Mouse (Mus musculus) liver, postnatal 0 days (tissue): Measurements from ENCODE around the gene Zcrb1. TPM values are rescaled to one million over a fixed set of nuclear protein-coding genes. Genes with fewer than 3 reads are reported as not detected.
"Not testable (repeated sequence)": the region's sequence is repeated elsewhere in the genome, so short reads cannot be mapped to it uniquely, and the experiment has no call there.

Experiments used
- ATAC-seq: fragments of 200-750 bp; cut with Nextera tagmentation; 2 replicates; pipeline ENCODE4 v1.8.0; 2017; ENCODE audit warnings: mild to moderate bottlenecking, moderate library complexity
- DNase-seq: peaks from one replicate; pipeline ENCODE4 v3.0.0-alpha.2; 2016
- H3K27ac ChIP-seq: fragments of 300-500 bp; sonication (generic); 2 replicates; pipeline ENCODE4 v1.5.1; 2014; ENCODE audit warnings: antibody characterized with exemption, moderate library complexity, mild to moderate bottlenecking, low read depth
- H3K27me3 ChIP-seq: fragments of 300-500 bp; sonication (generic); 2 replicates; pipeline ENCODE4 v1.6.1; 2014; ENCODE audit warnings: low read length, control low read depth, mixed read lengths; ENCODE audit not compliant: insufficient read depth
- H3K36me3 ChIP-seq: fragments of 300-500 bp; sonication (generic); replicated peaks from 2 replicates; pipeline ENCODE4 v1.6.1; 2014; ENCODE audit warnings: mild to moderate bottlenecking, control low read depth, low read length, moderate library complexity, mixed read lengths; ENCODE audit not compliant: insufficient read depth
- H3K4me1 ChIP-seq: fragments of 300-500 bp; sonication (generic); 2 replicates; pipeline ENCODE4 v1.6.1; 2014; ENCODE audit warnings: antibody characterized with exemption, mild to moderate bottlenecking, control low read depth; ENCODE audit not compliant: insufficient read depth
- H3K4me2 ChIP-seq: fragments of 300-500 bp; sonication (generic); 2 replicates; pipeline ENCODE4 v1.6.1; 2014; ENCODE audit warnings: low read depth, mild to moderate bottlenecking, low read length, moderate library complexity, mixed read lengths
- H3K4me3 ChIP-seq: fragments of 300-500 bp; sonication (generic); 2 replicates; pipeline ENCODE4 v1.5.1; 2014; ENCODE audit warnings: low read depth, low read length
- H3K9ac ChIP-seq: fragments of 300-500 bp; sonication (generic); replicated peaks from 2 replicates; pipeline ENCODE4 v1.6.1; 2014; ENCODE audit warnings: mild to moderate bottlenecking, moderate library complexity
- H3K9me3 ChIP-seq: fragments of 300-500 bp; sonication (generic); 2 replicates; pipeline ENCODE4 v1.6.1; 2016; ENCODE audit warnings: mild to moderate bottlenecking, control low read depth, low read length, mixed read lengths
- CTCF ChIP-seq: sonication (generic); IDR thresholded peaks from 2 replicates; pipeline ENCODE4 v1.5.1; 2016; ENCODE audit warnings: antibody characterized with exemption, low read depth
- EP300 ChIP-seq: IDR thresholded peaks from 2 replicates; pipeline ENCODE4 v1.6.1; 2016; ENCODE audit warnings: antibody characterized with exemption, low read depth, mild to moderate bottlenecking
- WGBS: fragments of 180-500 bp; shearing (Covaris S2); extraction: QIAGEN DNeasy Blood & Tissue Kit; methylation state at CpG from one replicate; pipeline ENCODE4 v1.1.7; 2014; ENCODE audit not compliant: insufficient replicate concordance; 5-methylcytosine and 5-hydroxymethylcytosine counted together
- polyA plus RNA-seq: library from polyadenylated mRNA; unstranded; fragments of >200 nt; fragmentation: Nextera tagmentation; extraction: Ambion mirVana; gene quantifications from 2 replicates; pipeline ENCODE4 v1.2.1, GENCODE M21; 2015

Zcrb1 gene
- polyA plus RNA-seq, 1 experiment from 2014 or later: 55.1 TPM

GRCm38 (mm10) chr15:93381337-93381736, 16.8 kb downstream of the Zcrb1 start:
- ATAC-seq (no peak), DNase-seq (no peak)
- no peak overlapping the region for H3K4me3 ChIP-seq
- H3K36me3 ChIP-seq: peaks cover 9% of the 10 kb centered on the region
- no peaks in the 10 kb centered on the region for H3K9me3 ChIP-seq
- H3K27ac ChIP-seq: no peak overlapping the region
- 64% methylated on average over 5 of the region's 5 CpGs for WGBS
- no peaks in the 10 kb centered on the region for H3K27me3 ChIP-seq
- TF ChIP-seq EP300 (no peak), CTCF (no peak)
- no peak overlapping the region for H3K9ac ChIP-seq
- H3K4me1 ChIP-seq: no peaks in the 10 kb centered on the region
- H3K4me2 ChIP-seq: no peak overlapping the region

GRCm38 (mm10) chr15:93379177-93379576, 19.0 kb downstream of the Zcrb1 start:
- no peak overlapping the region for H3K4me3 ChIP-seq
- no peak overlapping the region for H3K4me2 ChIP-seq
- no peak for TF ChIP-seq EP300
- peak; percentile 70 for TF ChIP-seq CTCF
- no peak overlapping the region for H3K27ac ChIP-seq
- no peak for ATAC-seq
- no peaks in the 10 kb centered on the region for H3K4me1 ChIP-seq
- H3K9me3 ChIP-seq: no peaks in the 10 kb centered on the region
- peak; percentile 46 for DNase-seq
- H3K36me3 ChIP-seq: no peaks in the 10 kb centered on the region
- WGBS: 64% methylated on average over 3 of the region's 3 CpGs
- H3K27me3 ChIP-seq: no peaks in the 10 kb centered on the region
- H3K9ac ChIP-seq: no peak overlapping the region

GRCm38 (mm10) chr15:93375696-93376095, 22.4 kb downstream of the Zcrb1 start:
- Histone ChIP-seq H3K4me2 (no peak overlapping the region), H3K9me3 (no peaks in the 10 kb centered on the region), H3K4me3 (no peak overlapping the region), H3K9ac (no peak overlapping the region), H3K27me3 (no peaks in the 10 kb centered on the region), H3K27ac (no peak overlapping the region), H3K4me1 (no peaks in the 10 kb centered on the region; the same call in 1 of the 2 replicates), H3K36me3 (no peaks in the 10 kb centered on the region)
- ATAC-seq (no peak), DNase-seq (no peak)
- WGBS: 65% methylated on average over 5 of the region's 5 CpGs
- TF ChIP-seq CTCF (no peak), EP300 (no peak)

GRCm38 (mm10) chr15:93372525-93373119, 25.5 kb downstream of the Zcrb1 start:
- not testable (repeated sequence) for H3K36me3 ChIP-seq, H3K4me1 ChIP-seq, H3K27ac ChIP-seq, H3K9ac ChIP-seq, H3K4me3 ChIP-seq, H3K4me2 ChIP-seq, H3K9me3 ChIP-seq, DNase-seq, ATAC-seq, H3K27me3 ChIP-seq

GRCm38 (mm10) chr15:93371838-93372237, 26.3 kb downstream of the Zcrb1 start:
- Histone ChIP-seq H3K27me3 (no peaks in the 10 kb centered on the region), H3K4me2 (no peak overlapping the region), H3K4me3 (no peak overlapping the region), H3K9me3 (no peaks in the 10 kb centered on the region), H3K27ac (no peak overlapping the region), H3K36me3 (no peaks in the 10 kb centered on the region), H3K4me1 (no peaks in the 10 kb centered on the region; the same call in 1 of the 2 replicates), H3K9ac (no peak overlapping the region)
- DNase-seq (no peak), ATAC-seq (no peak)
- TF ChIP-seq CTCF: peak; percentile 38
- no peak for TF ChIP-seq EP300
- WGBS: 74% methylated on average over 2 of the region's 2 CpGs

- no peaks in the 10 kb centered on the region for H3K27me3 ChIP-seq
- H3K27ac ChIP-seq: no peak overlapping the region
- TF ChIP-seq CTCF: no peak
- no peak for TF ChIP-seq EP300
- DNase-seq (no peak), ATAC-seq (no peak)
- H3K36me3 ChIP-seq: no peaks in the 10 kb centered on the region
- H3K4me1 ChIP-seq: no peaks in the 10 kb centered on the region; the same call in 1 of the 2 replicates
- no peak overlapping the region for H3K9ac ChIP-seq
- H3K4me2 ChIP-seq: no peak overlapping the region
- WGBS: 53% methylated on average over 9 of the region's 9 CpGs
- no peak overlapping the region for H3K4me3 ChIP-seq
- no peaks in the 10 kb centered on the region for H3K9me3 ChIP-seq
Observed at GRCm38 (mm10) chr15:93368558-93368957, 29.6 kb downstream of the Zcrb1 start.

- TF ChIP-seq EP300 (no peak), CTCF (no peak)
- H3K36me3 ChIP-seq: no peaks in the 10 kb centered on the region
- DNase-seq: no peak
- no peak overlapping the region for H3K9ac ChIP-seq
- 85% methylated on average over 6 of the region's 6 CpGs for WGBS
- no peak overlapping the region for H3K27ac ChIP-seq
- no peaks in the 10 kb centered on the region for H3K27me3 ChIP-seq
- H3K9me3 ChIP-seq: no peaks in the 10 kb centered on the region
- no peak overlapping the region for H3K4me3 ChIP-seq
- H3K4me2 ChIP-seq: no peak overlapping the region
- no peaks in the 10 kb centered on the region for H3K4me1 ChIP-seq
- ATAC-seq: no peak
Observed at GRCm38 (mm10) chr15:93365561-93365960, 32.6 kb downstream of the Zcrb1 start.
